Mouse (Mus musculus) embryonic fibroblast, embryonic 13.5 days (primary cell): ENCODE data around the gene Tmem218. TPM values are rescaled to one million over a fixed set of nuclear protein-coding genes. Genes with fewer than 3 reads are reported as not detected.

Experiments
- H3K27ac ChIP-seq: 2 replicates; pipeline ENCODE4 v1.5.1; 2012; ENCODE audit warnings: low read length, control low read depth, inconsistent platforms; ENCODE audit not compliant: insufficient read depth
- H3K4me1 ChIP-seq: 2 replicates; pipeline ENCODE4 v1.6.1; 2011; ENCODE audit warnings: low read length; ENCODE audit not compliant: control insufficient read depth, insufficient read depth
- H3K4me3 ChIP-seq: 2 replicates; pipeline ENCODE4 v1.5.1; 2011; ENCODE audit warnings: mild to moderate bottlenecking, control low read depth, low read length; ENCODE audit not compliant: insufficient read depth
- CTCF ChIP-seq: IDR thresholded peaks from 2 replicates; pipeline ENCODE4 v1.5.1; 2011; ENCODE audit warnings: mild to moderate bottlenecking, control low read depth, low read length, moderate library complexity, borderline replicate concordance; ENCODE audit not compliant: insufficient read depth
- POLR2A ChIP-seq: IDR thresholded peaks from 2 replicates; pipeline ENCODE4 v1.6.1; 2011; ENCODE audit warnings: low read depth, mild to moderate bottlenecking, control low read depth, low read length, moderate library complexity
- polyA plus RNA-seq: library from polyadenylated mRNA; stranded (reverse); fragments of >200 nt; gene quantifications from 2 replicates; pipeline ENCODE4 v1.2.4, GENCODE M21; 2011; ENCODE audit warnings: low read depth; ENCODE audit not compliant: missing spikeins, insufficient read length

Gene Tmem218
- polyA plus RNA-seq, 1 experiment: 6.3 TPM

DNA sequence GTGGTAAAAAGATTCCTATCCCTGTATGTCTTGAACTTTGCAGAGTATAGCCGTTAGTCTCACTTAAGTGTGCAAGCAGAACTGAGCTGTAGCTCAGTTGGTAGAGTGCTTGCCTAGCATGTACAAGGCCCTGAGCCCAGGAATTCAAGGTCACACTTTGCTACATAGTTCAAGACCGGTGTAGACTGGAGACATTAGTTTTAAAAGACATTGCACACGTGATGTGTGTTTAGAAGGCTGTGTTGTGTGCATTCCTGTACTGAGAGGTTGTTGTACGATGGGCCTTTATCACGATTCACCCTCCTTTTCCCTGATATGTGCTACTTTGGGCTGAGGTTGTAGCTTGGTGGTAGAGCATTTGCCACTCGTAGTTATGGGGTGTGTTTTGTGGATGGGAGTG, 42.6 kb downstream of the Tmem218 start:
- TF ChIP-seq POLR2A (no peak), CTCF (no peak)
- H3K4me3 ChIP-seq: no peak overlapping the region
- H3K27ac ChIP-seq: no peak overlapping the region
- H3K4me1 ChIP-seq: peaks cover 2% of the 10 kb centered on the region; the same call in 1 of the 2 replicates

DNA sequence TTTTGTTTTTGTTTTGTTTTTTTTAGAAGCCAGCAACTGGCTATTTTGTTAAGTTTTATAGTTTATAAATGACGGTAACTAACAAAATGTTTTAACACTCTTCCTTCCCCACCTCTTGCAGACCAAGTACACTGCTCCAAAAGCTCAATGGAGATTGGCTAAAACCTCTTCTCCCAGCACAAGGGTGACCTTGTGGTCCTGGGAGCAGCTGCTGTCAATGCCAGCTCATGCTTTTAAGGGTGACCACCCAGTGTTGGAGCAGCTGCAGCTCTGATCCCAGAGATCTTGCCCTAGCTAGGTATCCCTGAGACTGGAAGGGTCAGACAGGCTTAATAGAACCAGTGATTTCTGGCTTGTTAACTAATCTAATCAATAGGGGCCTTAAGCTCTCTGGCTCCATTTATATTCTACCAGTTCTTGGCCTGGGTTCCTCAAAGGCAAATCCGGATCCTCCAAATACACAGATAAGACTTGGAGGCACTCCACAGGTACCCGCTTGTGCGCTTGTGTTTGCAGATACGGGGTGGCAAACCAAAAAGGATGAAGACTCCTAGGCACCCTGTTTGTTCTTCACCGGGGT, 46.6 kb downstream of the Tmem218 start:
- H3K27ac ChIP-seq: no peak overlapping the region
- TF ChIP-seq CTCF: no peak
- TF ChIP-seq POLR2A: no peak
- peaks cover 2% of the 10 kb centered on the region; the same call in 1 of the 2 replicates for H3K4me1 ChIP-seq
- peak overlapping the region; percentile 56 for H3K4me3 ChIP-seq

DNA sequence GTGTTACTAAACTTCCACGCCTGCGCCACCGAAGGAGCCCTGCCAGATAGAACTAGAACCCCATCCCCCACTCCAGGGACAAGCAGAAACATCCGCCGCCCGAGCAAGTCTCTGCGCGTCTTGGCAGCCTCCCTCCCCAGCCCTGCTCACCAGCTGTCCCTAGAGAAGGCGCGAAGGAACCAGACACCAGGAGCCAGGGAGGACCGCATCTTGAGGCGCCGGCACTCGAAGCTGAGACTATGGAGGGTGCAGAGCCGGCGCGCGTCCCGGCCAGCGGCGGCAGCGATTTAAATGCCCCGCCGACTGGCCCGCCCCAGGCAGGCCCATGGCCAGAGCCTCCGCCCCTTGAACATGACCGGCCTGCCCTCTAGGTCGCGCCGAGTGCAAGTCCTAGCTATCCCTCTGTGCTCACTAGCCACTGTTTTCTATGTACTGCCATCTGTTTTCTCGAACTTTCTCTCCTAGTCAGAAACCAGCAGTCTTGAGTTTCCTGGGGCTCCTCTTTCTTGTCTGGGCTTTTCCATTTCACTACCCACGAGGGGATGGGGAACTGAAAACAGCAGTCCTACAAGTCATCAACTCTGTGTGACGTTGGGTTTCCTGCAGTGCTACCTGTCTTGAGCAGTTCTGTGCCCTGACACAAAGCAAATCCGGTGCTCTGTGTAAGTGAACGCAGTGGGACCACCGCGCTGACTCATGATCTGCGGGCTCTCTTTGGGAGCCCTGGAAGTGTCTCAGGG, 47.3 kb downstream of the Tmem218 start, which contains the start of gene Slc37a2:
Gene Slc37a2 (minus strand): TSS at position 590 of the 740 bp plus-strand sequence.
- TF ChIP-seq CTCF: no peak
- no peak for TF ChIP-seq POLR2A
- Histone ChIP-seq H3K4me3 (peak within 1 kb of the TSS; percentile 56), H3K4me1 (peaks cover 2% of the 10 kb centered on the region; the same call in 1 of the 2 replicates), H3K27ac (no peak within 1 kb of the TSS)

DNA sequence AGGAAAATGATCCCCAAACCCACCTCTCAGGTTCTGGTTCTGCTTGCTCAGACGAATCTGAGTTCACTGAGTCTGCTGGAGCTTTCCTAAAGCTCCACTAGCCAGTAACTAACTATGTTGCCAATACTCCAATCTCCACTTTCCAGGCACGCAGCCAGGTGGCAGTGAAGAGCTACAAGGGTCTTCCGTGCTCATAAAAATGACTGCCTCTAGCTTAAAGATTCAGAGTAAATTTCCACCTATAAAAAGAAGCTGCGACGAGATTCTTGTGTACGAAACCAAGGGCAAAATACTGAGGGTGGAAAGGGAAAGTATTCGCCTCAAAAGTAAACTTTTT, 47.8 kb downstream of the Tmem218 start:
- Histone ChIP-seq H3K27ac (no peak overlapping the region), H3K4me3 (0 out of 2 replicates have a peak overlapping the region, but pooled peaks have one; percentile 56), H3K4me1 (peaks cover 2% of the 10 kb centered on the region; the same call in 1 of the 2 replicates)
- TF ChIP-seq POLR2A (no peak), CTCF (peak; percentile 57; the same call in 1 of the 2 replicates)

DNA sequence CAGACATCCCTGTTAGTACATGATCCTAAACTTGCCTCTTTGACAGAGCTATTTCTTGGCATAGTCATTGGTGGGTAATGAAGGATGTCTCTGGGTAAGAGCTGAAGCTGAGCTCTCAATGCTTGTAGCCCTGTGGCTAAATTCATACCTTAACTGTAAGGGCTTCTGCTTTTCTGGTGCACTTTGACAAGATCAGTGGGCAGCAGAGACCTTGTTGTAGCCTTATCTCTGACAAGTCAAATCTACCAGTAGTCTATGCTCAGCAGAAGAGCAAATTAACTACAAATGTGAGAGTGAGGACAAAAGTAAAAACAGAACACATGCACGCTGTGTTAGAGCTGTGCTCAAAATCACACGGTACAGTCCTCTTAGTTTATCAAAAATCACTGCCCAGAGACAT, 58.6 kb downstream of the Tmem218 start:
- TF ChIP-seq POLR2A: no peak
- TF ChIP-seq CTCF: no peak
- Histone ChIP-seq H3K4me1 (no peaks in the 10 kb centered on the region), H3K27ac (no peak overlapping the region), H3K4me3 (no peak overlapping the region)

Other genes starting within 250 kb of the Tmem218 start
- gene Pknox2, start 60.8 kb upstream of the Tmem218 start, polyA plus RNA-seq: 20.3 and 23.7 TPM in 2 replicates
- 1.9 and 2.2 TPM in 2 replicates for gene Slc37a2, start 47.5 kb downstream of the Tmem218 start, polyA plus RNA-seq
- gene Ccdc15, start 140.2 kb downstream of the Tmem218 start, polyA plus RNA-seq: 2.8 and 4.0 TPM in 2 replicates
- gene Hepacam, start 159.1 kb downstream of the Tmem218 start, polyA plus RNA-seq: 0.44 TPM in 1 of 2 replicates, not detected in the other
- gene Robo4, start 193.7 kb downstream of the Tmem218 start, polyA plus RNA-seq: not detected in 2 replicates
- gene Robo3, start 225.0 kb downstream of the Tmem218 start, polyA plus RNA-seq: 0.56 and 0.77 TPM in 2 replicates